Mouse (Mus musculus) hindbrain, embryonic 12.5 days (tissue): ENCODE results near the gene Tbc1d2b. TPM values are rescaled to one million over a fixed set of nuclear protein-coding genes. Genes with fewer than 3 reads are reported as not detected.

Source experiments
- ATAC-seq: fragments of 200-750 bp; cut with Nextera tagmentation; 2 replicates; pipeline ENCODE4 v1.8.0; 2017; ENCODE audit warnings: moderate TSS enrichment; ENCODE audit not compliant: low FRiP score
- H3K27ac ChIP-seq: fragments of 300-500 bp; sonication (generic); 2 replicates; pipeline ENCODE4 v1.5.1; 2016; ENCODE audit warnings: mild to moderate bottlenecking
- H3K27me3 ChIP-seq: fragments of 300-500 bp; sonication (generic); 2 replicates; pipeline ENCODE4 v1.6.1; 2016; ENCODE audit warnings: mild to moderate bottlenecking
- H3K36me3 ChIP-seq: fragments of 300-500 bp; sonication (generic); 2 replicates; pipeline ENCODE4 v1.6.1; 2016; ENCODE audit warnings: mild to moderate bottlenecking
- H3K4me1 ChIP-seq: fragments of 300-500 bp; sonication (generic); 2 replicates; pipeline ENCODE4 v1.6.1; 2016
- H3K4me2 ChIP-seq: fragments of 300-500 bp; sonication (generic); replicated peaks from 2 replicates; pipeline ENCODE4 v1.6.1; 2016; ENCODE audit warnings: mild to moderate bottlenecking
- H3K4me3 ChIP-seq: fragments of 300-500 bp; sonication (generic); 2 replicates; pipeline ENCODE4 v1.5.1; 2016; ENCODE audit warnings: mild to moderate bottlenecking
- H3K9ac ChIP-seq: fragments of 300-500 bp; sonication (generic); 2 replicates; pipeline ENCODE4 v1.6.1; 2016; ENCODE audit warnings: mild to moderate bottlenecking, moderate library complexity
- H3K9me3 ChIP-seq: fragments of 300-500 bp; sonication (generic); replicated peaks from 2 replicates; pipeline ENCODE4 v1.6.1; 2016; ENCODE audit warnings: mild to moderate bottlenecking
- WGBS: fragments of 180-500 bp; shearing (Covaris S2); methylation state at CpG from one replicate; pipeline ENCODE4 v1.1.7; 2016; 5-methylcytosine and 5-hydroxymethylcytosine counted together
- polyA plus RNA-seq: library from polyadenylated mRNA; unstranded; fragments of >200 nt; fragmentation: Nextera tagmentation; extraction: Ambion mirVana; gene quantifications from 2 replicates; pipeline ENCODE4 v1.2.1, GENCODE M21; 2016

Tbc1d2b gene
- polyA plus RNA-seq, 1 experiment from 2014 or later: 14.6 TPM

DNA sequence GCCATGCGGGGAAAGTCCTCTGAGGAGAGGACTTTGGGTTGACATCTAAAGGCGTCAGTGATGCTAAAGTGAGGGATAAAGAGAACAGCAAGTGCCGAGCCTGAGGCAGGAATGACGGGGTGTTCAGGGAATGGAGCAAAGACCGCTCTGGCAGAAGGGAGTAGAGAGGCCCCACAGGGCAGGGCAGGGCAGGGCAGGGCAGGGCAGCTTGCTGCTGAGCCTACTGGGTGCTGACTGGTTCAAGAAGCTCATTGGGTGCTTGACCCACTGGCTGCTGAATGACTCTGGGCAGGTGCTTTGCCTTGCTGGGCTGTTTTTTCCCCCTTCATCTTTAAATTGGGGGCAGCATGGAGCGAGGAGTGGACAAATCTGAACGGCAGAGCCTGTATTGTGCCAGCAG, 74.3 kb downstream of the Tbc1d2b start:
- Histone ChIP-seq H3K36me3 (peaks cover 80% of the 10 kb centered on the region), H3K27ac (no peak overlapping the region), H3K4me3 (no peak overlapping the region), H3K9ac (no peak overlapping the region), H3K4me2 (no peak overlapping the region), H3K9me3 (no peaks in the 10 kb centered on the region), H3K27me3 (no peaks in the 10 kb centered on the region), H3K4me1 (no peaks in the 10 kb centered on the region)
- no peak for ATAC-seq
- 85% methylated on average over 7 of the region's 7 CpGs for WGBS

DNA sequence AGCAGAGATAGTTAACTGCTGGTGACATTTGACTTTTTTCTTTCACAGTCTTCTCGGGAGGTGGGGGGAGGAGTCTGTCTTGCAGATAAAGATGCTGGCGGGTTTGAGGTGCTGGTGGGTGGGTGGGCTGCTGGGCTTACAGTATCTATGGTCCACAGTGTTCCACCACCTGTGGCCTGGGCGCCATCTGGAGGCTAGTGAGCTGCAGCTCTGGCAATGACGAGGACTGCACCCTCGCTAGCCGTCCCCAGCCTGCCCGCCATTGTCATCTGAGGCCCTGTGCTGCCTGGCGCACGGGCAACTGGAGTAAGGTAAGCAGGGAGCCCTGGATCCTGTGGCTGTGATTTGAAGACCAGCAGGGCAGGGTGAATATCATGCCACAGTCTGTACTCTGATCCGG, 75.6 kb downstream of the Tbc1d2b start:
- no peaks in the 10 kb centered on the region for H3K4me1 ChIP-seq
- peaks cover 77% of the 10 kb centered on the region for H3K36me3 ChIP-seq
- H3K27me3 ChIP-seq: no peaks in the 10 kb centered on the region
- no peak for ATAC-seq
- no peak overlapping the region for H3K4me3 ChIP-seq
- no peak overlapping the region for H3K9ac ChIP-seq
- no peak overlapping the region for H3K4me2 ChIP-seq
- H3K27ac ChIP-seq: no peak overlapping the region
- WGBS: 84% methylated on average over 10 of the region's 10 CpGs
- no peaks in the 10 kb centered on the region for H3K9me3 ChIP-seq

DNA sequence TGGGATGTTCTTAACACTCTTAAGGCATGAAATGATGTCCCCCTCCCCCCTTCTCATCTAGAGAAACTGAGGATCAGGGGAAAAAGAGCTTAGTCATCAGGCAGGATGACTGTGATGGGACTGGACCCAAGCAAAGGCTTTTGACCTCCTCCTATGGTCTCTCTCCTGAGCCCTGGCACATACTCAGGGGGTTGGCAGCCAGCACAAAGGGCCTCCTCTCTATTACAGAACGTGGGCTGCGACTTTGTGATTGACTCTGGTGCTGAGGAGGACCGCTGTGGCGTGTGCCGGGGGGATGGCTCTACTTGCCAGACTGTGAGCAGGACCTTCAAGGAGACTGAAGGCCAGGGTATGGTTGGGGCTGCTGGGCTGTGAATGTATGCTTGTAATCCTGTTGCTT, 81.2 kb downstream of the Tbc1d2b start:
- Histone ChIP-seq H3K36me3 (peaks cover 80% of the 10 kb centered on the region), H3K27ac (no peak overlapping the region), H3K9ac (no peak overlapping the region), H3K9me3 (no peaks in the 10 kb centered on the region), H3K4me2 (no peak overlapping the region), H3K4me3 (no peak overlapping the region), H3K27me3 (no peaks in the 10 kb centered on the region), H3K4me1 (no peaks in the 10 kb centered on the region)
- WGBS: 82% methylated on average over 5 of the region's 5 CpGs
- no peak for ATAC-seq

DNA sequence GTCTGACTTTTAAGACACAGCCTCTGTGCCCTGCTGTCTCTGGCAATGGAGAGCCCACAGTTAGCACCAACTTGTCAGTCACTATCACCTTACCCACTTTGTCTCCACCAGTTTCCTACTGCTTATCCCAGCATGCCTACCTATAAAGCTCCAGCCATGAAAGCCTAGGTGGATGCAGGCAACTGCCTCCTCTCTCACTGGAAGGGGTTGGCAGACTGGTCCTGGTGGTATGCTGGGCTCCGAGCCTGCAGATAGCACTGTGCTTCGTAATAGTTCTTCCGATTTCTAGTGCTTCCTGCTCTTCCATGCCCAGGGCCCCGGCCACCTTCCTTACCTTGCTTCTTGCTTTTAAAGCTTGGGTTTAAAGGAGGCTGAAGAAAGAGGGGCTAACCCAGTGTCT, 81.7 kb downstream of the Tbc1d2b start:
- no peak for ATAC-seq
- no peak overlapping the region for H3K27ac ChIP-seq
- 94% methylated on average over 4 of the region's 4 CpGs for WGBS
- no peaks in the 10 kb centered on the region for H3K9me3 ChIP-seq
- no peak overlapping the region for H3K4me2 ChIP-seq
- H3K4me1 ChIP-seq: no peaks in the 10 kb centered on the region
- H3K9ac ChIP-seq: no peak overlapping the region
- no peak overlapping the region for H3K4me3 ChIP-seq
- peaks cover 75% of the 10 kb centered on the region for H3K36me3 ChIP-seq
- no peaks in the 10 kb centered on the region for H3K27me3 ChIP-seq

DNA sequence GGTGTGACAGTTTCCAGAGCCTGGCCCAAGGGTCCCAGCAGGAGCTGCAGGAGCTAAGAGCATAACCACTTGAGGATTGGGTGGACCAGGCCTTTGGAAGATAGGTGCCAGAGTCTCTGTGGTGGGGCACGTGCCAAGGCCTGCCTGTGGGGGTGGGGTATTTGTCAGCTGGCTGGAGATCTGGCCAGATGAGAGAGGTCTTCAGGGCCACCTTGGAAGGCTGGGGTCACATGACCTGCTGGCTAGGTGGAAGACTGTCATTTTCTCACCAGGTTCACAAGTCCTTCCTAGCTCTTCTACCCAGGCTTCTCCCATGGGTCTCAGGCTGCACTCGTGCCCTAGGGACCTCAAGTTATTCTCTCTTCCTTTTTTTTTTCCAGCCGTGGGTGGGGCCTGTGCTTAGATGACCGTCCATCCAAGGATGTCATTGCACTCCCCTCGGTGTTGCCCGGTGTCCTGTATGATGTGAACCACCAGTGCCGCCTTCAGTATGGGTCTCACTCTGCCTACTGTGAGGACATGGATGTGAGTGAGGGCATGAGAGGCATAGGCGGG, 85.2 kb downstream of the Tbc1d2b start:
- 85% methylated on average over 8 of the region's 8 CpGs for WGBS

DNA sequence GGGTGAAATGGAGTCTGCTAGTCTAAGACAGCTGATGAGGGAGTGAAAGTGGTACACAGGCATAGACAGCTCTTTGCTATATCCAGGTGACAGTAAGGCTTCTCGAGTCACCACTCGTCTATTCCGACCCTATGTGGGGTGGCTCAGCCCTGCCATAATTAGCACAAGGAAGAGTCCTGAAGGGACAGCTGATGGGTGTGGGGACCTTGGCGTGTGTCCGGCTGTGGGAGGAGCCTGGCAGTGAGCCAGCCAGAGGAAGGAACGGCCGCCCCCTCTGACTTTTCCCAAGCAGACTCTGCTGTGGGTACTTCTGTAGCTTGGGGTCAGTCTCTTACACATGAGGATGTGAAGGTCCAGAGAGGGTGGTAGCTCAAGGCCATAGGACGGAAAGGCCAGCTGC, 86.5 kb downstream of the Tbc1d2b start:
- Histone ChIP-seq H3K4me1 (no peaks in the 10 kb centered on the region), H3K9me3 (no peaks in the 10 kb centered on the region), H3K36me3 (peaks cover 54% of the 10 kb centered on the region), H3K27me3 (no peaks in the 10 kb centered on the region), H3K4me2 (no peak overlapping the region), H3K4me3 (no peak overlapping the region), H3K27ac (no peak overlapping the region), H3K9ac (no peak overlapping the region)
- 84% methylated on average over 8 of the region's 8 CpGs for WGBS
- peak; percentile 42; the same call in 1 of the 2 replicates for ATAC-seq

More for the DNA sequence above, 85.2 kb downstream of the Tbc1d2b start:
- peaks cover 55% of the 10 kb centered on the region for H3K36me3 ChIP-seq
- ATAC-seq: no peak
- no peaks in the 10 kb centered on the region for H3K9me3 ChIP-seq
- H3K27me3 ChIP-seq: no peaks in the 10 kb centered on the region
- H3K4me2 ChIP-seq: no peak overlapping the region
- no peak overlapping the region for H3K4me3 ChIP-seq
- no peak overlapping the region for H3K9ac ChIP-seq
- no peaks in the 10 kb centered on the region for H3K4me1 ChIP-seq
- H3K27ac ChIP-seq: no peak overlapping the region

DNA sequence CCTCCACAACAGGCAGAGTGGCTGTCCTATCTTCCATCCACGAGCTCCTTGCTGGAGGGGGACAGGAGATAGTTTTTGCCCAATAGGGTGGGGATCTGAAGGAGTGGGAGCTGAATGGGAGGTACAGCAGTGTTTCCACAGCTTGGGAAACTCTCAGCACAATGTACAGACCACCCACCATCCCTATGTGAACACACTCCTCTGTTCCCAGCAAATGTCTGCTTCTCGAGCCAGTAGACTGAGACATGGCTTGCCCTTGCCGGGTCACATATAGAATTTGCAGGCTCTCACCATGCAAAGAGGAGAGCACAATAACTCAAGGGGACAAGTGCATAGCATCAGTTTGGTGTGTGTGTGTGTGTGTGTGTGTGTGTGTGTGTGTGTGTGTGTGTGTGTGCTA, 87.1 kb downstream of the Tbc1d2b start:
- no peak for ATAC-seq
- Histone ChIP-seq H3K9ac (no peak overlapping the region), H3K4me2 (no peak overlapping the region), H3K4me3 (no peak overlapping the region), H3K36me3 (peaks cover 54% of the 10 kb centered on the region), H3K9me3 (no peaks in the 10 kb centered on the region), H3K4me1 (no peaks in the 10 kb centered on the region), H3K27ac (no peak overlapping the region), H3K27me3 (no peaks in the 10 kb centered on the region)
- WGBS: 78% methylated on average over 3 of the region's 3 CpGs

DNA sequence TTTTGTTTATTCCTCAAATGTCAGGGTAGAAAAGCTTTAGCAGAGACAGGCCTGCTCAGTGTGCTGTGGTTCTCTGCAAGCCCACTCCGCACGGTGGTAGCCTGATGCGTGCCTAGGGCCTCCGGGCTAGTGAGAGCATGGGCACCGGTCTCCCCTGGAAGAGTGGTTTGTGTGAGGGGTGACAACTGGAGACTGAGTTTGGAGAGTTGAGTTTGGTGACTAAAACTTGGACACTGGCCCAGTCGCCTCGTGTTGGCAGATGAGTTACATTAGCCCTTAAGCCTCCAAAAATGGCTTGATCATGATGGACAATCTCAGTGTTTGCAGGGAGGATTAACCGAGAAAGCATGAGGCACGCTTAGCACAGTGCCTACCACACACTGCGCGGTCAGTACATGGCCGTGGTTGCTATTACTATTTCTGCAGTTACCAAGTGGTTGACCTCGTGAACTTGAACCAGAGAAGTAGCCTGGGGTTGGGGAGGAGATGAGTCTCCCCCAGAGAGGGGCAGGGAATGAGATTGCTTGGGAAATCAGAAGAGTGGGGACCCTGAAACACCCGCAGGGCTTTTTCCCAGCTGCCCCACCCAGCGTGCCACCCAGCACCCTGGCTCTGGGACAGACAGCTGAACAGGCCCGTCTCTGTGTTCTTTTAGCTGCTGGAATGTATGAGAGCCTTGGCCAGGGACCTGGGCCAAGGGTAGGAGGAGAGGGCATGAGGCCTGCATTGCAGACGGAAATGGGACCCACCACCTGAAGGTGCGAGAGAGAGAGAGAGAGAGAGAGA, 87.8 kb downstream of the Tbc1d2b start:
- H3K9ac ChIP-seq: no peak overlapping the region
- 90% methylated on average over 18 of the region's 18 CpGs for WGBS
- H3K4me2 ChIP-seq: no peak overlapping the region
- no peak overlapping the region for H3K4me3 ChIP-seq
- H3K27ac ChIP-seq: no peak overlapping the region
- no peaks in the 10 kb centered on the region for H3K9me3 ChIP-seq
- no peaks in the 10 kb centered on the region for H3K4me1 ChIP-seq
- H3K27me3 ChIP-seq: no peaks in the 10 kb centered on the region
- no peak for ATAC-seq
- H3K36me3 ChIP-seq: peaks cover 54% of the 10 kb centered on the region

DNA sequence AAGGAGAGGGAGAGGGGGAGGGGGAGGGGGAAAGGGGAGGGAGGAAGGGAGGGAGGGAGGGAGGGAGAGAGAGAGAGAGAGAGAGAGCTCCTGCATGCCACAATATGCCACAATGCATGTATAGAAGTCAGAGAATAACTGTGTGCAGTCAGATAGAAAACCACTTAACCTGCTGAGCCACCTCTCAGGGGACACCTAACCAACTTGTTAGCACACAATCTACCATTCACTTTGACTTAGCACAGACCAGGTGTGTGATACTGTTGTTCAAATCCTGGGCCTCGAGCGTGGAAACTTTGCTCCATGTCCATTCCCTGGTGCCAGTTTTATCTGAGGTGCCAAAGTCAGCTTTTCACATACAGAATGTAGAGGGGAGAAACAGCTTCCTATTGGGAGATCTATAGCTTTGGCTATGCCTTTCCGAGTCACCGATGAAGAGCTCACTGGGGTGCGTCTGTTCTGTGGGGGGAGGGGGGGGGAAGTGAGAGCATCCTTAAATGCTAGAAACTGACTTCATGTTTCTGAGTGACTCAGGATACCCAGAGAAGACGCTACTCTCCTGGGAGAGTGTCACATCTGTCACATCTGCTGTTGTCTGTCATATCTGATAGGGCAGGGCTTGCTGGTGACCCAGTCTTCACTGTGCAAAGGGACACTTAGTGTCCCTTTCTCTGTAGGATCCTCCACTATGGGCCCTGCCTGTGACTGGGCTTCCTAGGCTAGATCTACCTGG, 88.8 kb downstream of the Tbc1d2b start:
- no peaks in the 10 kb centered on the region for H3K9me3 ChIP-seq
- WGBS: 79% methylated on average over 6 of the region's 6 CpGs
- no peak for ATAC-seq
- H3K4me1 ChIP-seq: no peaks in the 10 kb centered on the region
- peaks cover 51% of the 10 kb centered on the region for H3K36me3 ChIP-seq
- no peak overlapping the region for H3K4me3 ChIP-seq
- no peak overlapping the region for H3K27ac ChIP-seq
- H3K4me2 ChIP-seq: no peak overlapping the region
- no peak overlapping the region for H3K9ac ChIP-seq
- no peaks in the 10 kb centered on the region for H3K27me3 ChIP-seq

DNA sequence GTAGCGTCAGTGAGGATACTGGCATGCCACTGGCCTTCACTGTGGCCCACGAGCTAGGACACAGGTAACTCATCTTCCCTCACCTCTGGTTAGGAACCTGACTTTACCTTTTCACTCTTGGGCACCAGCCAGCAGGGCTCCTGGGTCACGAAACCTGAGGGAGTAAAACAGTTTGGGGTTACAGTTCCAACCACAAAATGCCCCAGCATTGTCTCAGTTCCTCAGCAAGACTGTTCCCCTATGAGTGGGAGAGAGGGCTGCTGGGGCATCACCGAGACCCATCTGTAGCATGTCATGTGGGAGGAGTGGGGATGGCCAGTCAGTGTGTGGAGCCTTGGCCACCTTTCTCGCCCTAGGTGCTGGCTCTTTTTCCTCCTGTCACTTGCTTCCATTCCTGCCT, 91.2 kb downstream of the Tbc1d2b start:
- no peaks in the 10 kb centered on the region for H3K27me3 ChIP-seq
- H3K27ac ChIP-seq: no peak overlapping the region
- H3K4me2 ChIP-seq: no peak overlapping the region
- no peaks in the 10 kb centered on the region for H3K4me1 ChIP-seq
- no peak overlapping the region for H3K4me3 ChIP-seq
- no peak for ATAC-seq
- WGBS: 85% methylated on average over 5 of the region's 5 CpGs
- H3K9me3 ChIP-seq: no peaks in the 10 kb centered on the region
- H3K36me3 ChIP-seq: peaks cover 67% of the 10 kb centered on the region
- no peak overlapping the region for H3K9ac ChIP-seq

DNA sequence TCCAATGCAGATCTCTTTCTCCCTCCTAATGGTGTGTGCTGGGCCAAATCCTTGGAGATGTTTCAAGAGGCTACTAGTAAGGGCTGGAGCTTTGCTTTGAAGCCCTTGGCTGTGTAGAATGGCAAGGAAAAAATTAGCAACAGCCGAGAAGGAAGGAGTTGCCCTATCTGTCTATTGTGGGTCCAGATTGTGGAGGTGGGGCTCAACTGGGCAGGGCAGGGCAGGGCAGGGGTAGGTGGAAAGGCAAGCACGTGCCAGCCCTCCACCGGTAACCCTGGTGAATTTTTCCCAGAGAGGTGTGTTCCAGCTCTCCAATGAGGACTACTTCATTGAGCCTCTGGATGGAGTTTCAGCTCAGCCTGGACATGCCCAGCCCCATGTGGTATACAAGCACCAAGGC, 97.3 kb downstream of the Tbc1d2b start:
- Histone ChIP-seq H3K9ac (no peak overlapping the region), H3K27me3 (no peaks in the 10 kb centered on the region), H3K27ac (no peak overlapping the region), H3K9me3 (no peaks in the 10 kb centered on the region), H3K4me1 (no peaks in the 10 kb centered on the region), H3K4me3 (no peak overlapping the region), H3K36me3 (peaks cover 63% of the 10 kb centered on the region), H3K4me2 (no peak overlapping the region)
- ATAC-seq: no peak
- WGBS: 86% methylated on average over 3 of the region's 3 CpGs

DNA sequence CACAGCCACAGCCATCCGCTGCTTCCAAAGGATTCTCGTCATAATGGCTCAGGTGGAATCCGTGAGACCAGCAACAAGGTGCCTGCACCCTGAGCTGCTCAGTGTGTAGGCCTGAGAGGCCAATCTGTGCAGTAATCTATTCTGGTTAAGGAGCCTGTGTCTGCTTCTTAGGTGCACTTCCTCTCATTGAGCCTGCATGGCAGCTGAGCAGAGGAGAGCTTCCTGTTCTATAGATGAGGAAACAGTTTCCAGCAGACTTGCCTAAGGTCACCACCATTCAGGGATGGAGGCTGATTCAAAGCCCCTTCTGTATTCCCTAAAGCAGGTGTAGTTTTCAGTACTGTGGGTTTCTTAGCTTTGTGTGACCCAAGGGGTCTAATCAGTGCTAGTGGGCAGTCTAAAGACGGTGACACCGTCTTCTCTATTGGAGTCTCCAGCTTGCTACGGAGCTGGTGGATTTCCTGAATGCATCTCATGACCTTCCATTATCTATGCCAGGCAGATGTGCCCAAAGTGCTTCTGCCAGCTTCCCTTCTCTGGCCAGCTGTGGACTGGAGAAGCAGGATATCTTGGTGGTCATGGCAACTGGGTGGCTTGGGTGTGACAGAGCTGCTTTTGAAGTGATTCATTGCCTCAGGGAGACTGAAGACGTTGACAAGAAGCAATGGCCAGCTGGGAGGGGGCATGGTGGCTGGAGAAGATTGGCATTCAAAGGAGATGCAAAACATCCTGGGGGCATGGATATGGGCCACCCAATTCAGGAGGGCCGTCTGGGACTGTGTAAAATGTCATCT, 97.9 kb downstream of the Tbc1d2b start:
- Histone ChIP-seq H3K4me2 (no peak overlapping the region), H3K9ac (no peak overlapping the region), H3K27ac (no peak overlapping the region), H3K36me3 (peaks cover 57% of the 10 kb centered on the region), H3K9me3 (no peaks in the 10 kb centered on the region), H3K4me3 (no peak overlapping the region), H3K4me1 (no peaks in the 10 kb centered on the region), H3K27me3 (no peaks in the 10 kb centered on the region)
- ATAC-seq: no peak
- 83% methylated on average over 8 of the region's 8 CpGs for WGBS
